Mouse (Mus musculus) 3T3-L1 (cell line): ENCODE measurements around the gene Scrn3.

Experiments
- DNase-seq: peaks from one replicate; pipeline ENCODE4 v3.0.0-alpha.2; 2015; ENCODE audit warnings: low read depth, low spot score

Gene Scrn3

GRCm38 (mm10) chr2:73317426-73317825 lies 5.0 kb downstream of the Scrn3 start:
- DNase-seq = no peak

DNA sequence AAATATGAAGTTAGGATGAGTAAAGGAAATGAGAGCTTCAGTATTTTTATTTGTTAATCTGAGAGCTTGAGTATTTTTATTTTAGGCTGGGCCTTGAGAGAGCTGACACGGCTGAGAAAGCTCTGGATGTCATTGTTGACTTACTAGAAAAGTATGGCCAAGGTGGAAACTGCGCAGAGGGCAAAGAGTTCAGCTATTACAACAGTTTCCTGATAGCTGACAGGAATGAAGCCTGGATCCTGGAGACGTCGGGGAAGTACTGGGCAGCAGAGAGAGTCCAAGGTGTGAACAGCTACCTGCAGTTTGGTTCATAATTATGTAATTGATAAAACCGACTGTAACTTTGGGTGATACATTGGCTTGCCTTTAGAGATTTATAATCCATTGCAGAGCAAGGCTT lies 6.8 kb downstream of the Scrn3 start:
- DNase-seq = no peak

GRCm38 (mm10) chr2:73322991-73323390 lies 10.6 kb downstream of the Scrn3 start:
- no peak for DNase-seq

GRCm38 (mm10) chr2:73325871-73326270 lies 13.5 kb downstream of the Scrn3 start:
- peak; percentile 20 for DNase-seq

DNA sequence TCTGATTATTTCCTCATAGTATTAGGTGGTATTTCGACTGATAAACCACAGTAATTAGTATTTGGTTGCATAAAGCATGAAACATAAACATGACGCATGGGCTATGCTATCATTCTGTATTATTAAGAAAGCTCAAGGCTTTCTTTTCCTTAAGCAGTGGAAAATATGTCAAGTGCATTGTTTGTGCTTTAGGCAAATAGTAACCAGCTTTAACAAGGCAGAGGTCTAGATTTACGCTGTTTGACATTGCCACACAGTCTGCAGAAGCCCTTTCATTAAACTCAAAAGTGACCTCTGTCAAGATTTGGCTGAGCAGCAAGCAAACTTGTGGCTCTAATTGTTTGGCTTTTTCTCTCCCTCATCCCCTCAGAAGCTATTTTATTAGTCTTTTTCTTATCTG lies 23.5 kb downstream of the Scrn3 start:
- no peak for DNase-seq

DNA sequence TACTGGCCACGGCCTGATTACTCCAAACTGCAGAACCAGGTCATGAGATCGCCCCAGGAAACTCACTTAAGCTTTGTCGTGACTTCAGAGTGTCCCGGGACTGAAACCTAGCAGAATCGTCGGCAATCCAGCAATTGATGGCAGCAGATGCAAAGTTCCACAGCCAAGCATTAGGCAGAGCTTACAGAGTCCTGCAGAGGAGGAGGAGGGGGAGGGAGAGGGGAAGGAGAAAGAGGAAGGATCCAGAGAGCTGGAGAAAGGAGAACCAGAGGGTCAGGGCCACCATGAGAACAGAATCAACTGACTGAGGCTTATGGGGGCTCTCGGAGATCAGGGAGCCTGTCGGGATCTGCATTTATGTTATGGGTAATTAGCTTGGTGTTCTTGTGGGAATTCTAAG lies 26.0 kb downstream of the Scrn3 start:
- no peak for DNase-seq

- DNase-seq = no peak
Observed at GRCm38 (mm10) chr2:73343701-73344100, 31.3 kb downstream of the Scrn3 start.

GRCm38 (mm10) chr2:73345204-73345603 lies 32.8 kb downstream of the Scrn3 start:
- no peak for DNase-seq

DNA sequence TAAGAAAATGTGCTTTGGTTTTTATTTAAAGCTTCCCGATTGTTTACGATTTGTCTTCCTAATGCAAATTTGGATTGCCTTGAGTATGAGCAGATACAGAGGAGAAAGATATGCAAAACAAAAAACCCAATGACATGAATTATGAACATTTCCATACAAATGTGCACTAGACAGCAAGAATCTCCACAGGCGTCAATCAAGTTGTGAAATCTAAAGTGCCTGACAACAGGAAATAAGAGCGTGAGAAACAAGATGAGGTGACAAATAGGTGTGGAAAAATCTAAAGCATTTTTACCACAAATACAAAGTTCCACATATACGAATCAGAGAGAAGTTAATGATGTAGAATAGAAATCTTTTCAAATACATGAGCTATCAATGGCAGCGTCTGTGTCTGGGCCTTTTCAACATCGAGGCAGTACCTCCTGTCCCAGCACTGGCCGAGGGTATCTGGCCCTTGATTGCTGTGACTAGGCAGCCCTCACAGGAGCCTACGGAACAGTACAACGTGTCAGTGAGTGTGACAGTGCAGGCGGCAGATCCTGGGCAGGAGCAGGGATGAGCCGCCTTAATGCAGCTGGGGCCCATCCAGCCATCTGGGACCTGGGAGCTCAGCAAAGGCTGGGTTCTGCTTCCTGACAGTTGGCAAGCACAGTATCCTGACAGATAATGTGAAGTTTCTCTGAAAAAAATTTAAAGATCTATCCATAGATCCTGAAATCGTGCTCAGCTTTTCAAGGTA lies 34.1 kb downstream of the Scrn3 start:
- no peak for DNase-seq

DNA sequence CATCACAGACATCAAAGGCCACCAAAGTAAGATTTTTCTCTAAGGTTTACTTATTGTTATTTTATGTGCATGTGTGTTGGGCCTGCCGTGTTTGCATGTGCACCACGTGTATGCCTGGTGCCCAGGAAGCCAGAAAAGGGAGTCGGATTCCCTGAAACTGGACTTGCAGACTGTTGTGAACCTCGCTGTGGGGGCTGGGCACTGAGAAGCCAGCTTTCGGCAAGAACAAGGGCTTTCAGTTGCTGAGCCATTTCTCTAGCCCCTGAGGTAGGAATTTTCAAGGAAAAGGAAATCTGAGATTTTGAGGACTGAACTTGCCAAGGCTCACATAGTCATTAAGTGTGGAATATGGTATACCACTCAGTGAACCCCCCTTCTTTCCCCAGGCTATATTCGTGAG lies 34.7 kb downstream of the Scrn3 start:
- no peak for DNase-seq

- no peak for DNase-seq
Observed at GRCm38 (mm10) chr2:73347766-73348165, 35.4 kb downstream of the Scrn3 start.

- no peak for DNase-seq
Observed at GRCm38 (mm10) chr2:73348221-73348620, 35.8 kb downstream of the Scrn3 start.

- no peak for DNase-seq
Observed at GRCm38 (mm10) chr2:73351496-73351895, 39.1 kb downstream of the Scrn3 start.

DNA sequence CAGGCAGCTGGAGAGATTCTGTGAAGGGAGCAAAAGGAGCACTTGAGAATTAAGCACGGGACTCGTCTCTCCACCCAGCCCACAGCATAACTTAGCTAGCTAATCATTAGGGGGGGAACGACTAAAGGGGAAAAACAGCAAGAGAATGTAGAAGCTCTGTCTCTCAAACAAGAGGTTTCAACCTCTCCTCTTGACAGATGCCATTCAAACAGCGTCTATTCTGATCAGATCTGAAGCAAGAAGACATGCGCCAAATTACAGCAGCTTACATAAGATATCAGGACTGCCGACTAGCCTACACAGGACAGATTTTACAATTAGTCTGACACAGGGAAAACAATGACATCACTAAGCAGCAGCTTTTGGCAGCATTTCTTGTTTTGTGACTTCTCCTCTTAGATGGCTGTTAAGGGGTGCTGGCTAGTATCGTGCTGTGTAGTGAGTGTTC lies 39.5 kb downstream of the Scrn3 start:
- no peak for DNase-seq

GRCm38 (mm10) chr2:73357004-73357403 lies 44.6 kb downstream of the Scrn3 start:
- DNase-seq = no peak

- no peak for DNase-seq
Observed at GRCm38 (mm10) chr2:73359941-73360340, 47.5 kb downstream of the Scrn3 start.

GRCm38 (mm10) chr2:73360536-73360935 lies 48.1 kb downstream of the Scrn3 start:
- no peak for DNase-seq

GRCm38 (mm10) chr2:73363448-73363847 lies 51.0 kb downstream of the Scrn3 start:
- DNase-seq = no peak

GRCm38 (mm10) chr2:73371530-73372335 lies 59.3 kb downstream of the Scrn3 start:
- DNase-seq = no peak

DNA sequence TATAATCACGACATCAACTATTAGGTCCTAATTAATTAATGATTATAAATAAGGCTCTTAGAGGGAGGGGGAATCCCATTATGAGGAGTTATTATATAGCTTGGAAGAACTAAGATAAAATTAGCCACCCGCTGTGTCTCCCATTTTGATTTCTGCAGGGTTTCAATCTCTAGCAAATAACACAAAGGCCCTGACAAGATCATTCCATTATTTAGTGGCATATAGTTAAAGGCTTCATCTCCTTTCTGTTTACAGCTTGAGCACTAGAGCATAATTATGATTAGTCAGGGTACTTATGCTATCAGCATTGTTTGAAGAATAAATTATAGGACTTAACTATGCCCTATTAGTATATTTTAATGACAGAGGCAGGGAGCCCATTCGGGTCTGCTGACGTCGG lies 65.9 kb downstream of the Scrn3 start:
- DNase-seq = no peak

GRCm38 (mm10) chr2:73379656-73380055 lies 67.3 kb downstream of the Scrn3 start:
- DNase-seq = no peak

- DNase-seq = no peak
Observed at GRCm38 (mm10) chr2:73380298-73380975, 68.0 kb downstream of the Scrn3 start.
